Mouse (Mus musculus) lung, postnatal 0 days (tissue): ENCODE data around the gene Has1.

Experiments
- CTCF ChIP-seq: IDR thresholded peaks from 2 replicates; pipeline ENCODE4 v1.5.1; 2016; ENCODE audit warnings: antibody characterized with exemption, mild to moderate bottlenecking
- EP300 ChIP-seq: IDR thresholded peaks from 2 replicates; pipeline ENCODE4 v1.6.1; 2016; ENCODE audit warnings: antibody characterized with exemption, mild to moderate bottlenecking, control low read depth

DNA sequence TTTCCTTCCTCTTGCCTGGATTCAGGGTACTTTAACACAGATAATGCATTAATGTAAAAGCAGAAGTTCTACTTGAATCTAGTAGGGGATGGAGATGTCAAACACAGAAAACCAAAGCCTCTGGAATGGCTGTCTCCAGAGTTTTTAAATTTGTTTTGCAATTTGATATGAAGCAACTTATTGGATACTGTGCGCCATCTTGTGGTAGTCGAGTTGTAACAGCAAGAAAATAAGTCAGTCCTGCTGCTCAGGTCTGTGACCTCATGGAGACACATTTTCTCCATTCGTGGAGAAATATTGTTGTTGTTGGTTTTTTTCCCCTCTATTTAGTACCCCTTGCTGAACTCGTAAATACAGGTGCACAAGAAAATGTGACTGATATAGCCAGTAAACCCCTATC, 41.0 kb upstream of the Has1 start:
- no peak for TF ChIP-seq EP300
- TF ChIP-seq CTCF = peak; percentile 81
